Mouse (Mus musculus) heart, embryonic 14.5 days (tissue): ENCODE measurements at regions not wholly inside any gene's neighbourhood (a gene's known extent, or its start where the extent isn't known, plus 50 kb on each side); places are given as distances from the start of the nearest gene placed in this dataset.

Source experiments
- ATAC-seq: fragments of 200-750 bp; cut with Nextera tagmentation; 2 replicates; pipeline ENCODE4 v1.8.0; 2017; ENCODE audit warnings: low read depth, moderate TSS enrichment; ENCODE audit not compliant: insufficient number of reproducible peaks, insufficient read depth, low FRiP score
- H3K27ac ChIP-seq, 2 experiments: fragments of 200-500 bp in 1 of 2; fragments of 300-500 bp in 1 of 2; sonication (generic) in 1 of 2; replicated peaks in 1 of 2; 2 replicates each; pipeline ENCODE4 v1.5.1; 2012 to 2014; ENCODE audit warnings: low read depth in 2 of 2, low read length in 2 of 2, control low read depth in 1 of 2, mild to moderate bottlenecking in 1 of 2, mixed read lengths in 1 of 2; ENCODE audit not compliant: control insufficient read depth in 1 of 2, insufficient read depth in 1 of 2
- H3K27me3 ChIP-seq: fragments of 300-500 bp; sonication (generic); 2 replicates; pipeline ENCODE4 v1.6.1; 2014; ENCODE audit warnings: mild to moderate bottlenecking, low read length, control low read depth; ENCODE audit not compliant: control insufficient read depth, insufficient read depth
- H3K36me3 ChIP-seq: fragments of 300-500 bp; sonication (generic); 2 replicates; pipeline ENCODE4 v1.6.1; 2014; ENCODE audit warnings: mild to moderate bottlenecking, control low read depth, low read length, mixed read lengths; ENCODE audit not compliant: control insufficient read depth, insufficient read depth
- H3K4me1 ChIP-seq, 2 experiments: fragments of 200-500 bp in 1 of 2; fragments of 300-500 bp in 1 of 2; sonication (generic) in 1 of 2; 2 replicates each; pipeline ENCODE4 v1.6.1; 2012 to 2014; ENCODE audit warnings: low read length in 2 of 2, control low read depth in 1 of 2, mixed read lengths in 1 of 2; ENCODE audit not compliant: control insufficient read depth in 2 of 2, insufficient read depth in 2 of 2
- H3K4me2 ChIP-seq: fragments of 300-500 bp; sonication (generic); 2 replicates; pipeline ENCODE4 v1.6.1; 2014; ENCODE audit warnings: mild to moderate bottlenecking, low read length
- H3K4me3 ChIP-seq, 2 experiments: fragments of 200-500 bp in 1 of 2; fragments of 300-500 bp in 1 of 2; sonication (generic) in 1 of 2; 2 replicates each; pipeline ENCODE4 v1.5.1; 2012 to 2014; ENCODE audit warnings: low read length in 2 of 2, mild to moderate bottlenecking in 2 of 2, control low read depth in 1 of 2, low read depth in 1 of 2, moderate library complexity in 1 of 2; ENCODE audit not compliant: control insufficient read depth in 1 of 2, insufficient read depth in 1 of 2
- H3K9ac ChIP-seq: fragments of 300-500 bp; sonication (generic); 2 replicates; pipeline ENCODE4 v1.6.1; 2014; ENCODE audit warnings: mild to moderate bottlenecking, low read length
- H3K9me3 ChIP-seq: fragments of 300-500 bp; sonication (generic); 2 replicates; pipeline ENCODE4 v1.6.1; 2016; ENCODE audit warnings: low read length, control low read depth; ENCODE audit not compliant: control insufficient read depth
- WGBS: fragments of 180-500 bp; shearing (Covaris S2); extraction: QIAGEN DNeasy Blood & Tissue Kit; methylation state at CpG from one replicate; pipeline ENCODE4 v1.1.7; 2014; 5-methylcytosine and 5-hydroxymethylcytosine counted together

- Histone ChIP-seq H3K4me3 (no peak overlapping the region), H3K27ac (no peak overlapping the region), H3K4me1 (no peaks in the 10 kb centered on the region), H3K4me2 (no peak overlapping the region), H3K27me3 (no peaks in the 10 kb centered on the region), H3K9me3 (no peaks in the 10 kb centered on the region), H3K9ac (no peak overlapping the region), H3K36me3 (no peaks in the 10 kb centered on the region)
- no peak for ATAC-seq
- WGBS: 68% methylated on average over 1 of the region's 1 CpGs
Observed at GRCm38 (mm10) chr13:91274131-91274530, 50.4 kb upstream of the Atg10 start.

- no peaks in the 10 kb centered on the region for H3K36me3 ChIP-seq
- H3K4me2 ChIP-seq: no peak overlapping the region
- H3K9me3 ChIP-seq: no peaks in the 10 kb centered on the region
- no peak overlapping the region for H3K4me3 ChIP-seq
- H3K4me1 ChIP-seq: no peaks in the 10 kb centered on the region
- no peaks in the 10 kb centered on the region for H3K27me3 ChIP-seq
- no peak overlapping the region for H3K9ac ChIP-seq
- 48% methylated on average over 6 of the region's 6 CpGs for WGBS
- ATAC-seq: no peak
- H3K27ac ChIP-seq: no peak overlapping the region
Observed at GRCm38 (mm10) chr13:91274615-91275014, 50.8 kb upstream of the Atg10 start.

- no peak overlapping the region for H3K27ac ChIP-seq
- H3K9me3 ChIP-seq: no peaks in the 10 kb centered on the region
- ATAC-seq: no peak
- H3K4me1 ChIP-seq: no peaks in the 10 kb centered on the region
- H3K9ac ChIP-seq: no peak overlapping the region
- no peak overlapping the region for H3K4me3 ChIP-seq
- no peak overlapping the region for H3K4me2 ChIP-seq
- H3K36me3 ChIP-seq: no peaks in the 10 kb centered on the region
- no peaks in the 10 kb centered on the region for H3K27me3 ChIP-seq
- 78% methylated on average over 3 of the region's 3 CpGs for WGBS
Observed at GRCm38 (mm10) chr13:91279487-91279886, 55.7 kb upstream of the Atg10 start.

- ATAC-seq: no peak
Observed at GRCm38 (mm10) chr13:91295552-91296170, 71.9 kb upstream of the Atg10 start.

DNA sequence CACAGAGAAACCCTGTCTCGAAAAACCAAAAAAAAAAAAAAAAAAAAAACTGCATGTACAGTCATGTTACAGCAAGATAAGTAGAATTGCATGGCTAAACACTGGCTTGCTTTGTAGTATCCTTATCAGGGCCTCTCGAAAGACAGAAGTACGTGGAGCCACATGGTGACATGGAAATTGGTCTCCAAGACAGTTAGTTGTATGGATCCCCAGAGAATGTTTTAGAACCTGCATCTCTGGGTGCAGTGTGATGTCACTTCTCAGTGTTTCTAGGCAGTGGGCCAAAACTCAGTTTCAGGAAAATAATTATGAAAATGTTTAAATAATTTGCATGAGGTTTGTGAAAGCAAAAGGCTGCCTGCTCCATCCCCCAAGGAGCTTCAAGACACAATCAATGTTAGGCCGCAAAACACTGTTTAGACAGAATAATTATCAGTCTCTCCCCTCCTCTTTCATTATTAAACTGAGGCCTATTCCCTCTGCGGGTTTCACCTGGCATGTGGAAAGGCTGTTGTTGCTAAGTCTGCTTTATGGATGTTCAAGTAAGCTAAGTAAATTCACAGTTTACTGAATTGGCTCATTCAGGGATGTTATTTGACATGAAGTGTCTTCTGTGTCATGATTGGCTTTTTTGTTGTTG, 72.9 kb upstream of the Atg10 start:
- Histone ChIP-seq H3K27ac (no peak overlapping the region), H3K27me3 (no peaks in the 10 kb centered on the region), H3K36me3 (no peaks in the 10 kb centered on the region), H3K4me1 (no peaks in the 10 kb centered on the region), H3K9me3 (peaks cover 4% of the 10 kb centered on the region; the same call in 1 of the 2 replicates), H3K9ac (no peak overlapping the region), H3K4me2 (no peak overlapping the region), H3K4me3 (no peak overlapping the region)
- 64% methylated on average over 5 of the region's 5 CpGs for WGBS
- no peak for ATAC-seq

More at GRCm38 (mm10) chr13:91295552-91296170, 71.9 kb upstream of the Atg10 start:
- no peak overlapping the region for H3K4me2 ChIP-seq
- H3K27me3 ChIP-seq: no peaks in the 10 kb centered on the region
- peaks cover 4% of the 10 kb centered on the region; the same call in 1 of the 2 replicates for H3K9me3 ChIP-seq
- H3K4me1 ChIP-seq: no peaks in the 10 kb centered on the region
- H3K4me3 ChIP-seq: no peak overlapping the region
- H3K36me3 ChIP-seq: no peaks in the 10 kb centered on the region
- 70% methylated on average over 7 of the region's 7 CpGs for WGBS
- H3K27ac ChIP-seq: no peak overlapping the region
- H3K9ac ChIP-seq: no peak overlapping the region

- no peak overlapping the region for H3K27ac ChIP-seq
- H3K4me3 ChIP-seq: no peak overlapping the region
- no peaks in the 10 kb centered on the region for H3K9me3 ChIP-seq
- no peaks in the 10 kb centered on the region for H3K4me1 ChIP-seq
- H3K27me3 ChIP-seq: no peaks in the 10 kb centered on the region
- no peaks in the 10 kb centered on the region for H3K36me3 ChIP-seq
- ATAC-seq: no peak
- 53% methylated on average over 1 of the region's 1 CpGs for WGBS
- H3K4me2 ChIP-seq: no peak overlapping the region
- H3K9ac ChIP-seq: no peak overlapping the region
Observed at GRCm38 (mm10) chr13:91301849-91302248, 78.1 kb upstream of the Atg10 start.

- Histone ChIP-seq H3K27ac (no peak overlapping the region), H3K4me1 (no peaks in the 10 kb centered on the region), H3K27me3 (no peaks in the 10 kb centered on the region), H3K4me3 (no peak overlapping the region), H3K4me2 (no peak overlapping the region), H3K9ac (no peak overlapping the region), H3K9me3 (no peaks in the 10 kb centered on the region), H3K36me3 (no peaks in the 10 kb centered on the region)
- no peak for ATAC-seq
- 45% methylated on average over 6 of the region's 6 CpGs for WGBS
Observed at GRCm38 (mm10) chr13:91305697-91306405, 82.1 kb upstream of the Atg10 start.
